Mouse (Mus musculus) small intestine, adult 2 months (tissue): ENCODE data around the gene Dnase1l2.

Experiments used
- CTCF ChIP-seq: fragments of 200-500 bp; IDR thresholded peaks from 2 replicates; pipeline ENCODE4 v1.5.1; 2012; ENCODE audit warnings: low read depth, mild to moderate bottlenecking, control low read depth, inconsistent platforms, low read length, moderate library complexity, mixed read lengths; ENCODE audit not compliant: insufficient replicate concordance, insufficient read length; ENCODE audit errors: extremely low read depth
- POLR2A ChIP-seq: fragments of 200-500 bp; IDR thresholded peaks from 2 replicates; pipeline ENCODE4 v1.6.1; 2012; ENCODE audit warnings: low read depth, mild to moderate bottlenecking, control low read depth, inconsistent platforms, low read length, moderate library complexity

DNA sequence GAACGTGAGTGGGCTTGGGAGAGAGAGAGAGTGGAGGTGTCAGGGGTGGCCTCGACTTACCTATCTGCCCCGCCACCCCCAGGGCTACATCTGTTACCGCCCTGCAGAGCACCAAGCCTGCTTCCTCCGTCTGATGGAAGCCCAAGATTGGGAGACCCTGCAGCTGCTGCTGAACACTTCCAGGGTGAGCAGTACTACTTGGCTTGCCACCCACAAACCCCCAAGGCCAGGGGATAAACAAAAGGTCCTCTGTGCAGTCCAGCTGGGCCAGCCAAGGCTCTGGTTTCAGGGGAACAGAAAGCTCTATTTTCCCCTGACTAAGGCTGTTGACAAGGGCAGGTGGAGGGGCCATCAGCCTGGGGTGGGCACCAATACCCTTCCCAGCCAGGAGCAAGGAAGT, 31.7 kb upstream of the Dnase1l2 start:
- TF ChIP-seq POLR2A (no peak), CTCF (no peak)
